ENCODE assay signal across 8 mouse cellular contexts in genomic region chr17:25813471-25813870, GRCm38 (mm10). TPM values are rescaled to one million over a fixed set of nuclear protein-coding genes. Genes with fewer than 3 reads are reported as not detected.
A peak's percentile ranks its signal among the peaks of the same experiment; 100 is the strongest.
DNase-seq lines count a peak whose midpoint lies in the region; ATAC-seq and TF ChIP-seq lines count a peak whose summit lies in the region.

No protein-coding gene starts in this region.

- no peak overlapping the region for H3K27ac ChIP-seq in MEL (ENCODE audit: control insufficient read depth, low read depth, low read length)
- H3K27ac ChIP-seq in bone marrow macrophage, adult 2 months (ENCODE audit: insufficient read depth, low read depth, low read length) = no peak overlapping the region
- no peak overlapping the region for H3K27ac ChIP-seq in forebrain, embryonic 11.5 days (ENCODE audit: low read depth, low read length)
- peak overlapping the region; percentile 24; the same call in 1 of the 2 replicates for H3K27ac ChIP-seq in hindbrain, embryonic 12.5 days

- TF ChIP-seq RAD21 in MEL (IDR thresholded peaks at IDR 0.05; ENCODE audit: low read depth, low read length) = no peak

- 0 out of 6 replicates have a peak, but pooled peaks of 1 of the 3 experiments have one; percentile 12 for TF ChIP-seq CTCF in MEL (IDR thresholded peaks at IDR 0.05 in 2 of 3, conservative IDR thresholded peaks at IDR 0.05 in 1 of 3; ENCODE audit: control insufficient read depth in 1 of 3, insufficient read depth in 1 of 3, low read depth in 2 of 3, low read length in 3 of 3, poor library complexity in 1 of 3, severe bottlenecking in 1 of 3)
- peak; percentile 11; the same call in 1 of the 2 replicates for TF ChIP-seq CTCF in bone marrow macrophage, adult 2 months (IDR thresholded peaks at IDR 0.05; ENCODE audit: low read depth, low read length)

- no peaks in the 10 kb centered on the region for H3K9me3 ChIP-seq in MEL (replicated peaks; ENCODE audit: insufficient read depth, low read length)
- H3K9me3 ChIP-seq in forebrain, embryonic 11.5 days (ENCODE audit: control insufficient read depth, low read length) = no peaks in the 10 kb centered on the region
- H3K9me3 ChIP-seq in hindbrain, embryonic 12.5 days (replicated peaks) = no peaks in the 10 kb centered on the region

- peak; percentile 72 for DNase-seq in MEL (ENCODE audit: low read depth, low spot score)
- peak; percentile 92 for DNase-seq in forebrain, embryonic 11.5 days (ENCODE audit: low spot score)
- peak; percentile 70 to 80 for DNase-seq in layer of hippocampus, postnatal 14 days (ENCODE audit: low spot score in 2 of 2)
- DNase-seq in lung, postnatal 4 days = peak; percentile 89 to 92
- DNase-seq in right cerebral cortex, adult 2 months (ENCODE audit: low spot score in 2 of 2) = peak; percentile 89 to 94

- no peak for ATAC-seq in forebrain, embryonic 11.5 days (replicated peaks; ENCODE audit: low FRiP score)
- no peak for ATAC-seq in hindbrain, embryonic 12.5 days (ENCODE audit: low FRiP score)
- ATAC-seq in inflammation-experienced regulatory T-cells, adult 6 months = no peak

- no peaks in the 10 kb centered on the region for H3K4me1 ChIP-seq in MEL (ENCODE audit: control insufficient read depth in 1 of 2, insufficient read depth in 2 of 2, low read length in 2 of 2)
- no peaks in the 10 kb centered on the region for H3K4me1 ChIP-seq in bone marrow macrophage, adult 2 months (ENCODE audit: control insufficient read depth, insufficient read depth, low read length)
- H3K4me1 ChIP-seq in forebrain, embryonic 11.5 days (replicated peaks; ENCODE audit: control insufficient read depth, insufficient read depth, low read length) = peaks cover 9% of the 10 kb centered on the region
- H3K4me1 ChIP-seq in hindbrain, embryonic 12.5 days = peaks cover 35% of the 10 kb centered on the region

- peaks cover 0 to 3% of the 10 kb centered on the region in 2 experiments; a peak in 2 of 4 replicates for H3K27me3 ChIP-seq in MEL (ENCODE audit: control insufficient read depth in 1 of 2, insufficient read depth in 2 of 2, low read length in 2 of 2)
- H3K27me3 ChIP-seq in forebrain, embryonic 11.5 days (ENCODE audit: control insufficient read depth, insufficient read depth, low read length) = peaks cover 2% of the 10 kb centered on the region
- H3K27me3 ChIP-seq in hindbrain, embryonic 12.5 days = peaks cover 37% of the 10 kb centered on the region

- no peak for TF ChIP-seq POLR2A in MEL (IDR thresholded peaks at IDR 0.05; ENCODE audit: control insufficient read depth in 1 of 2, insufficient read depth in 1 of 2, low read depth in 1 of 2, low read length in 2 of 2, poor library complexity in 1 of 2)
- no peak for TF ChIP-seq POLR2A in bone marrow macrophage, adult 2 months (IDR thresholded peaks at IDR 0.05; ENCODE audit: borderline replicate concordance, low read depth, low read length)

- H3K36me3 ChIP-seq in MEL (ENCODE audit: control insufficient read depth in 1 of 2, insufficient read depth in 2 of 2, low read length in 2 of 2) = no peaks in the 10 kb centered on the region
- no peaks in the 10 kb centered on the region for H3K36me3 ChIP-seq in forebrain, embryonic 11.5 days (ENCODE audit: control insufficient read depth, insufficient read depth, low read length)
- H3K36me3 ChIP-seq in hindbrain, embryonic 12.5 days = peaks cover 13% of the 10 kb centered on the region

- no peak overlapping the region for H3K9ac ChIP-seq in MEL (ENCODE audit: control insufficient read depth, low read depth, low read length, poor library complexity, severe bottlenecking)
- 0 out of 2 replicates have a peak overlapping the region, but pooled peaks have one; percentile 13 for H3K9ac ChIP-seq in forebrain, embryonic 11.5 days (ENCODE audit: low read length)
- H3K9ac ChIP-seq in hindbrain, embryonic 12.5 days = peak overlapping the region; percentile 50

- 3% methylated on average over 20 of the region's 20 CpGs for WGBS in forebrain, embryonic 11.5 days
- 3% methylated on average over 20 of the region's 20 CpGs for WGBS in hindbrain, embryonic 12.5 days

- H3K4me3 ChIP-seq in MEL (ENCODE audit: control insufficient read depth in 1 of 2, insufficient read depth in 1 of 2, low read depth in 2 of 2, low read length in 2 of 2) = no peak overlapping the region
- no peak overlapping the region for H3K4me3 ChIP-seq in bone marrow macrophage, adult 2 months (ENCODE audit: insufficient read depth, low read length)
- no peak overlapping the region for H3K4me3 ChIP-seq in forebrain, embryonic 11.5 days (ENCODE audit: low read depth, low read length)
- H3K4me3 ChIP-seq in hindbrain, embryonic 12.5 days = peak overlapping the region; percentile 9

- no peaks in the 10 kb centered on the region for H3K79me2 ChIP-seq in MEL (ENCODE audit: control insufficient read depth, insufficient read depth, low read length, poor library complexity)

- TF ChIP-seq EP300 in MEL (IDR thresholded peaks at IDR 0.05; ENCODE audit: low read depth in 1 of 2, low read length in 2 of 2) = no peak

- no peak overlapping the region for H3K4me2 ChIP-seq in forebrain, embryonic 11.5 days (ENCODE audit: low read depth, low read length, severe bottlenecking)
- H3K4me2 ChIP-seq in hindbrain, embryonic 12.5 days (replicated peaks) = peak overlapping the region; percentile 36

TF ChIP-seq in MEL, 35 proteins besides CTCF, POLR2A, EP300 and RAD21:
- TF ChIP-seq MAFK (IDR thresholded peaks at IDR 0.05; ENCODE audit: borderline replicate concordance, low read depth, low read length) (no peak), TBP (IDR thresholded peaks at IDR 0.05; ENCODE audit: low read depth, low read length) (no peak), SIN3A (IDR thresholded peaks at IDR 0.05; ENCODE audit: low read length) (peak; percentile 79), MEF2A (IDR thresholded peaks at IDR 0.05; ENCODE audit: extremely low read depth, insufficient replicate concordance, low read depth, low read length, poor library complexity, severe bottlenecking) (no peak), MXI1 (IDR thresholded peaks at IDR 0.05; ENCODE audit: low read depth, low read length) (peak; percentile 78)

RNA-seq across cellular contexts. Expression of gene Fbxl16, which starts 4.6 kb away (rescaled TPM):
- total RNA-seq in MEL (2012; rRNA removed) = not detected in 2 replicates
- under 1 TPM in 1 of 2 experiments, not detected in 1; 0.11 TPM for polyA plus RNA-seq in MEL (2012; ENCODE audit: insufficient read depth in 1 of 2, insufficient read length in 2 of 2, low read depth in 1 of 2, low replicate concordance in 2 of 2, missing spikeins in 1 of 2)
- polyA plus RNA-seq in bone marrow macrophage, adult 2 months (2012; ENCODE audit: insufficient read depth, insufficient read length, missing spikeins) = not detected in 2 replicates
- 13.6 and 14.4 TPM in 2 replicates for polyA plus RNA-seq in forebrain, embryonic 11.5 days (2014; fragmentation: Nextera tagmentation; extraction: Ambion mirVana)
- polyA plus RNA-seq in hindbrain, embryonic 12.5 days (2016; fragmentation: Nextera tagmentation; extraction: Ambion mirVana) = 22.8 and 23.5 TPM in 2 replicates
- total RNA-seq in layer of hippocampus, postnatal 14 days (2021) = 100 to 1,000 TPM; 414 to 418 TPM
- polyA plus RNA-seq in inflammation-experienced regulatory T-cells, adult 6 months (2017; shearing (Covaris generic)) = not detected

RNA-seq across cellular contexts. Expression of gene Wdr24, which starts 10.0 kb away (rescaled TPM):
- 29.4 and 38.8 TPM in 2 replicates for total RNA-seq in MEL (2012; rRNA removed)
- 10 to 100 TPM in 1 of 2 experiments, not detected in 1; 35.0 TPM for polyA plus RNA-seq in MEL (2012; ENCODE audit: insufficient read depth in 1 of 2, insufficient read length in 2 of 2, low read depth in 1 of 2, low replicate concordance in 2 of 2, missing spikeins in 1 of 2)
- 11.9 and 14.0 TPM in 2 replicates for polyA plus RNA-seq in bone marrow macrophage, adult 2 months (2012; ENCODE audit: insufficient read depth, insufficient read length, missing spikeins)
- 28.4 and 33.6 TPM in 2 replicates for polyA plus RNA-seq in forebrain, embryonic 11.5 days (2014; fragmentation: Nextera tagmentation; extraction: Ambion mirVana)
- 25.9 and 27.0 TPM in 2 replicates for polyA plus RNA-seq in hindbrain, embryonic 12.5 days (2016; fragmentation: Nextera tagmentation; extraction: Ambion mirVana)
- total RNA-seq in layer of hippocampus, postnatal 14 days (2021) = 10 to 100 TPM; 21.7 to 23.4 TPM
- 10 to 100 TPM; 13.8 to 23.4 (median 19.3) TPM for polyA plus RNA-seq in inflammation-experienced regulatory T-cells, adult 6 months (2017; shearing (Covaris generic))

RNA-seq across cellular contexts. Expression of gene Jmjd8, which starts 15.2 kb away (rescaled TPM):
- total RNA-seq in MEL (2012; rRNA removed) = 12.9 and 13.1 TPM in 2 replicates
- polyA plus RNA-seq in MEL (2012; ENCODE audit: insufficient read depth in 1 of 2, insufficient read length in 2 of 2, low read depth in 1 of 2, low replicate concordance in 2 of 2, missing spikeins in 1 of 2) = 10 to 100 TPM in 1 of 2 experiments, not detected in 1; 23.9 TPM
- polyA plus RNA-seq in bone marrow macrophage, adult 2 months (2012; ENCODE audit: insufficient read depth, insufficient read length, missing spikeins) = 16.3 and 18.0 TPM in 2 replicates
- 50.6 and 59.2 TPM in 2 replicates for polyA plus RNA-seq in forebrain, embryonic 11.5 days (2014; fragmentation: Nextera tagmentation; extraction: Ambion mirVana)
- 64.0 and 64.7 TPM in 2 replicates for polyA plus RNA-seq in hindbrain, embryonic 12.5 days (2016; fragmentation: Nextera tagmentation; extraction: Ambion mirVana)
- total RNA-seq in layer of hippocampus, postnatal 14 days (2021) = 10 to 100 TPM; 64.3 to 65.0 TPM
- polyA plus RNA-seq in inflammation-experienced regulatory T-cells, adult 6 months (2017; shearing (Covaris generic)) = 10 to 100 TPM; 12.5 to 26.2 (median 23.9) TPM

RNA-seq across cellular contexts. Expression of gene Metrn, which starts 16.5 kb away (rescaled TPM):
- 95.7 and 104 TPM in 2 replicates for total RNA-seq in MEL (2012; rRNA removed)
- 100 to 1,000 TPM in 1 of 2 experiments, not detected in 1; 116 TPM for polyA plus RNA-seq in MEL (2012; ENCODE audit: insufficient read depth in 1 of 2, insufficient read length in 2 of 2, low read depth in 1 of 2, low replicate concordance in 2 of 2, missing spikeins in 1 of 2)
- 13.1 and 14.6 TPM in 2 replicates for polyA plus RNA-seq in bone marrow macrophage, adult 2 months (2012; ENCODE audit: insufficient read depth, insufficient read length, missing spikeins)
- 20.3 and 23.3 TPM in 2 replicates for polyA plus RNA-seq in forebrain, embryonic 11.5 days (2014; fragmentation: Nextera tagmentation; extraction: Ambion mirVana)
- polyA plus RNA-seq in hindbrain, embryonic 12.5 days (2016; fragmentation: Nextera tagmentation; extraction: Ambion mirVana) = 62.2 and 71.0 TPM in 2 replicates
- 10 to 100 TPM; 82.0 to 86.9 TPM for total RNA-seq in layer of hippocampus, postnatal 14 days (2021)
- polyA plus RNA-seq in inflammation-experienced regulatory T-cells, adult 6 months (2017; shearing (Covaris generic)) = 1 to 10 TPM; 3.3 to 5.7 (median 5.6) TPM

RNA-seq across cellular contexts. Expression of gene AC134908.4, which starts 18.0 kb away (rescaled TPM):
- total RNA-seq in MEL (2012; rRNA removed) = 0.92 TPM in 1 of 2 replicates, not detected in the other
- not detected for polyA plus RNA-seq in MEL (2012; ENCODE audit: insufficient read depth in 1 of 2, insufficient read length in 2 of 2, low read depth in 1 of 2, low replicate concordance in 2 of 2, missing spikeins in 1 of 2)
- not detected in 2 replicates for polyA plus RNA-seq in bone marrow macrophage, adult 2 months (2012; ENCODE audit: insufficient read depth, insufficient read length, missing spikeins)
- polyA plus RNA-seq in forebrain, embryonic 11.5 days (2014; fragmentation: Nextera tagmentation; extraction: Ambion mirVana) = not detected in 2 replicates
- 0.98 TPM in 1 of 2 replicates, not detected in the other for polyA plus RNA-seq in hindbrain, embryonic 12.5 days (2016; fragmentation: Nextera tagmentation; extraction: Ambion mirVana)
- not detected for total RNA-seq in layer of hippocampus, postnatal 14 days (2021)
- not detected for polyA plus RNA-seq in inflammation-experienced regulatory T-cells, adult 6 months (2017; shearing (Covaris generic))

Comparison
In these comparisons a context has a peak if more than half of its experiments do, and no peak if none do; other contexts are left out.
1. RNA of gene Fbxl16, which starts 4.6 kb away (polyA plus RNA-seq): 22.8 to 23.5 TPM in hindbrain, embryonic 12.5 days and 13.6 to 14.4 TPM in forebrain, embryonic 11.5 days; 0.11 TPM in MEL, not detected in bone marrow macrophage, adult 2 months and not detected in inflammation-experienced regulatory T-cells, adult 6 months; every median in the first group is over 10 times any median in the second.
2. Peak in every context shown above with its lines, with median percentiles within 50 percentile points of each other: DNase-seq.